Mouse (Mus musculus) hindbrain, embryonic 14.5 days (tissue): ENCODE measurements around the gene Srgap3. TPM values are rescaled to one million over a fixed set of nuclear protein-coding genes. Genes with fewer than 3 reads are reported as not detected.

ENCODE experiments used
- ATAC-seq: fragments of 200-750 bp; cut with Nextera tagmentation; 2 replicates; pipeline ENCODE4 v1.8.0; 2017; ENCODE audit warnings: moderate number of reproducible peaks, mild to moderate bottlenecking, moderate TSS enrichment, moderate library complexity; ENCODE audit not compliant: low FRiP score
- DNase-seq: peaks from one replicate; pipeline ENCODE4 v3.0.0-alpha.2; 2015; ENCODE audit warnings: low spot score
- H3K27ac ChIP-seq: fragments of 300-500 bp; sonication (generic); 2 replicates; pipeline ENCODE4 v1.5.1; 2014; ENCODE audit warnings: mild to moderate bottlenecking, moderate library complexity
- H3K27me3 ChIP-seq: fragments of 300-500 bp; sonication (generic); 2 replicates; pipeline ENCODE4 v1.6.1; 2014; ENCODE audit warnings: mild to moderate bottlenecking, low read length, mixed read lengths; ENCODE audit not compliant: control insufficient read depth, insufficient read depth
- H3K36me3 ChIP-seq: fragments of 300-500 bp; sonication (generic); replicated peaks from 2 replicates; pipeline ENCODE4 v1.6.1; 2014; ENCODE audit not compliant: control insufficient read depth, insufficient read depth
- H3K4me1 ChIP-seq: fragments of 300-500 bp; sonication (generic); replicated peaks from 2 replicates; pipeline ENCODE4 v1.6.1; 2014; ENCODE audit warnings: antibody characterized with exemption, low read length, mixed read lengths; ENCODE audit not compliant: control insufficient read depth, insufficient read depth
- H3K4me2 ChIP-seq: fragments of 300-500 bp; sonication (generic); replicated peaks from 2 replicates; pipeline ENCODE4 v1.6.1; 2014; ENCODE audit warnings: mild to moderate bottlenecking, moderate library complexity
- H3K4me3 ChIP-seq: fragments of 300-500 bp; sonication (generic); replicated peaks from 2 replicates; pipeline ENCODE4 v1.5.1; 2014; ENCODE audit warnings: mild to moderate bottlenecking, low read length
- H3K9ac ChIP-seq: fragments of 300-500 bp; sonication (generic); 2 replicates; pipeline ENCODE4 v1.6.1; 2014
- H3K9me3 ChIP-seq: fragments of 300-500 bp; sonication (generic); 2 replicates; pipeline ENCODE4 v1.6.1; 2016; ENCODE audit warnings: low read length; ENCODE audit not compliant: control insufficient read depth
- WGBS: fragments of 180-500 bp; shearing (Covaris S2); extraction: QIAGEN DNeasy Blood & Tissue Kit; methylation state at CpG from one replicate; pipeline ENCODE4 v1.1.7; 2014; 5-methylcytosine and 5-hydroxymethylcytosine counted together
- polyA plus RNA-seq: library from polyadenylated mRNA; unstranded; fragments of >200 nt; fragmentation: Nextera tagmentation; extraction: Ambion mirVana; gene quantifications from 2 replicates; pipeline ENCODE4 v1.2.1, GENCODE M21; 2014

The Srgap3 gene
- polyA plus RNA-seq, 1 experiment from 2014 or later = 50.7 TPM

- Histone ChIP-seq H3K9me3 (no peaks in the 10 kb centered on the region), H3K4me2 (no peak overlapping the region), H3K36me3 (no peaks in the 10 kb centered on the region), H3K27ac (no peak overlapping the region), H3K9ac (no peak overlapping the region), H3K27me3 (no peaks in the 10 kb centered on the region), H3K4me1 (no peaks in the 10 kb centered on the region), H3K4me3 (no peak overlapping the region)
- 93% methylated on average over 1 of the region's 1 CpGs for WGBS
- ATAC-seq = no peak
- DNase-seq = no peak
Measured at GRCm38 (mm10) chr6:112691523-112691922, 255.5 kb downstream of the Srgap3 start.

- Histone ChIP-seq H3K27me3 (no peaks in the 10 kb centered on the region), H3K4me3 (no peak overlapping the region), H3K9ac (no peak overlapping the region), H3K27ac (no peak overlapping the region), H3K4me1 (no peaks in the 10 kb centered on the region), H3K36me3 (no peaks in the 10 kb centered on the region), H3K4me2 (no peak overlapping the region), H3K9me3 (no peaks in the 10 kb centered on the region)
- WGBS = 93% methylated on average over 3 of the region's 3 CpGs
- no peak for DNase-seq
- no peak for ATAC-seq
Measured at GRCm38 (mm10) chr6:112688033-112688432, 259.0 kb downstream of the Srgap3 start.

GRCm38 (mm10) chr6:112686485-112686884 lies 260.6 kb downstream of the Srgap3 start:
- Histone ChIP-seq H3K4me3 (no peak overlapping the region), H3K27me3 (no peaks in the 10 kb centered on the region), H3K36me3 (no peaks in the 10 kb centered on the region), H3K27ac (no peak overlapping the region), H3K9me3 (no peaks in the 10 kb centered on the region), H3K9ac (no peak overlapping the region), H3K4me2 (no peak overlapping the region), H3K4me1 (no peaks in the 10 kb centered on the region)
- DNase-seq (no peak), ATAC-seq (no peak)
- WGBS = 85% methylated on average over 7 of the region's 7 CpGs

GRCm38 (mm10) chr6:112684065-112684464 lies 263.0 kb downstream of the Srgap3 start:
- DNase-seq (no peak), ATAC-seq (no peak)
- Histone ChIP-seq H3K27ac (no peak overlapping the region), H3K36me3 (no peaks in the 10 kb centered on the region), H3K4me3 (no peak overlapping the region), H3K9me3 (no peaks in the 10 kb centered on the region), H3K9ac (no peak overlapping the region), H3K4me2 (no peak overlapping the region), H3K4me1 (no peaks in the 10 kb centered on the region), H3K27me3 (no peaks in the 10 kb centered on the region)
- 86% methylated on average over 2 of the region's 2 CpGs for WGBS

Other genes starting within 250 kb of the Srgap3 start
- 45.5 and 49.1 TPM in 2 replicates for gene Thumpd3, start 99.0 kb upstream of the Srgap3 start, polyA plus RNA-seq
- 53.3 and 58.7 TPM in 2 replicates for gene Setd5, start 130.1 kb upstream of the Srgap3 start, polyA plus RNA-seq
- gene Lhfpl4, start 248.1 kb upstream of the Srgap3 start, polyA plus RNA-seq = 19.9 and 21.1 TPM in 2 replicates